Mouse (Mus musculus): Measurements from ENCODE around the gene Fpr2. TPM values are rescaled to one million over a fixed set of nuclear protein-coding genes. Genes with fewer than 3 reads are reported as not detected.
"Not testable (repeated sequence)": the region's sequence is repeated elsewhere in the genome, so short reads cannot be mapped to it uniquely, and the experiment has no call there.

The Fpr2 gene
- under 1 TPM; 0.24 to 0.41 TPM for total RNA-seq (2021)

- no peak for DNase-seq
Observed at GRCm38 (mm10) chr17:17887774-17888248, at the start of gene Fpr2, which contains the start of gene Fpr3. Gene Fpr2 (plus strand): TSS chr17:17887824. Gene Fpr3 (plus strand): TSS chr17:17887852.

GRCm38 (mm10) chr17:17837919-17838701, 49.5 kb upstream of the Fpr2 start:
- peak; percentile 97 for DNase-seq

- no peak for DNase-seq
Observed at GRCm38 (mm10) chr17:17839276-17839675, 48.3 kb upstream of the Fpr2 start.

GRCm38 (mm10) chr17:17840796-17841195, 46.8 kb upstream of the Fpr2 start:
- no peak for DNase-seq

- no peak for DNase-seq
Observed at GRCm38 (mm10) chr17:17843534-17844261, 43.9 kb upstream of the Fpr2 start.

GRCm38 (mm10) chr17:17844606-17845005, 43.0 kb upstream of the Fpr2 start:
- DNase-seq = not testable (repeated sequence)

GRCm38 (mm10) chr17:17845187-17846027, 42.2 kb upstream of the Fpr2 start:
- no peak for DNase-seq

GRCm38 (mm10) chr17:17848988-17849387, 38.6 kb upstream of the Fpr2 start:
- no peak for DNase-seq

- no peak for DNase-seq
Observed at GRCm38 (mm10) chr17:17849906-17850712, 37.5 kb upstream of the Fpr2 start.

- no peak for DNase-seq
Observed at GRCm38 (mm10) chr17:17855064-17855838, 32.4 kb upstream of the Fpr2 start, which contains the start of gene Has1. Gene Has1 (minus strand): TSS chr17:17855205.

- DNase-seq = no peak
Observed at GRCm38 (mm10) chr17:17856612-17857011, 31.0 kb upstream of the Fpr2 start.

GRCm38 (mm10) chr17:17857446-17857845, 30.2 kb upstream of the Fpr2 start:
- DNase-seq = no peak

GRCm38 (mm10) chr17:17860110-17860509, 27.5 kb upstream of the Fpr2 start:
- no peak for DNase-seq

GRCm38 (mm10) chr17:17862360-17862759, 25.3 kb upstream of the Fpr2 start:
- DNase-seq = peak; percentile 26

GRCm38 (mm10) chr17:17865168-17865567, 22.5 kb upstream of the Fpr2 start:
- no peak for DNase-seq

GRCm38 (mm10) chr17:17866801-17867469, 20.7 kb upstream of the Fpr2 start:
- DNase-seq = no peak

- DNase-seq = no peak
Observed at GRCm38 (mm10) chr17:17870892-17871550, 16.6 kb upstream of the Fpr2 start.

GRCm38 (mm10) chr17:17871697-17872096, 15.9 kb upstream of the Fpr2 start:
- DNase-seq = no peak

GRCm38 (mm10) chr17:17879347-17879746, 8.3 kb upstream of the Fpr2 start:
- DNase-seq = no peak

GRCm38 (mm10) chr17:17882672-17883071, 5.0 kb upstream of the Fpr2 start:
- no peak for DNase-seq

Data from heart, postnatal 4 days (tissue).